Mouse (Mus musculus) adrenal gland, postnatal 4 days (tissue): ENCODE results near the gene Tmem252. TPM values are rescaled to one million over a fixed set of nuclear protein-coding genes. Genes with fewer than 3 reads are reported as not detected.
"Not testable (repeated sequence)": the region's sequence is repeated elsewhere in the genome, so short reads cannot be mapped to it uniquely, and the experiment has no call there.

Source experiments
- DNase-seq, 2 experiments: peaks; one replicate each; pipeline ENCODE4 v3.0.0; 2021 to 2022; ENCODE audit warnings: low spot score in 2 of 2, mixed read lengths in 2 of 2
- total RNA-seq, 2 experiments: library from RNA; stranded (reverse); gene quantifications; 2 replicates each; pipeline ENCODE4 v1.2.3; 2021

Tmem252 gene
- total RNA-seq, 2 experiments from 2014 or later: 0.25 to 0.50 TPM

DNA sequence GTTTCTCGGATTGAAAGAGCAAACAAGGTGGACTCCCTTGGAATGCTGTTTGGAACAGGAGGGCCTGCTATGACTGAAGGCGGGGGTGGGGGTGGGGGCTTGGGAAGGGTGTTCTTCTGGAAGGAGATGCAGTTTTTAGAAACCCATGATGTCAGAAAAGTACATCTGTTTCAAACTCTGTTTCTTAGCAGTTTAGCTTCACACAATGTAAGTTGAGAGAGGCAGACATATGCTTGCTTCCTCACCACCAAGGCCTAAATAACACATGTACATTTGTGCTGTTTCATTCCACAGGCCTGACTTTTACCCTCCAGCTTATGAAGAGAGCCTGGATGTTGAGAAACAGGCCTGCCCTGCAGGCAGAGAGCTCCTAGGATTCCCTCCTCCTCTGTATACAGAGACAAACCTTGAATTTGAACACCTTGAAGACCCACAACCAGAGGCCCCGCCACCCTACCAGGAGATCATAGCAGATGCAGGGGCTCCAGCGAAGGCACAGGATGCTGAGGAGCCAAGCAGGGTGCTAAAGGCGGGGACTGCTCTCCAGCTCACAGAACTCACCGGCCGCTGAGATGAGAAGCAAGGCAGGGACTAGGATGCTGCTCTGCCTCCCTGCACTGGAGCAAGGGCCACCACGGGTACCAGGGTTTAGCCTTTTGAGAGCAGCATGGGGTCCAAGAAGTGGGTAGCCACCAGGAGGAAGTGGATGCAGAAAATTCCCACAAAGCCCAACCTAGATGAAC lies 3.6 kb downstream of the Tmem252 start:
- DNase-seq: no peak

DNA sequence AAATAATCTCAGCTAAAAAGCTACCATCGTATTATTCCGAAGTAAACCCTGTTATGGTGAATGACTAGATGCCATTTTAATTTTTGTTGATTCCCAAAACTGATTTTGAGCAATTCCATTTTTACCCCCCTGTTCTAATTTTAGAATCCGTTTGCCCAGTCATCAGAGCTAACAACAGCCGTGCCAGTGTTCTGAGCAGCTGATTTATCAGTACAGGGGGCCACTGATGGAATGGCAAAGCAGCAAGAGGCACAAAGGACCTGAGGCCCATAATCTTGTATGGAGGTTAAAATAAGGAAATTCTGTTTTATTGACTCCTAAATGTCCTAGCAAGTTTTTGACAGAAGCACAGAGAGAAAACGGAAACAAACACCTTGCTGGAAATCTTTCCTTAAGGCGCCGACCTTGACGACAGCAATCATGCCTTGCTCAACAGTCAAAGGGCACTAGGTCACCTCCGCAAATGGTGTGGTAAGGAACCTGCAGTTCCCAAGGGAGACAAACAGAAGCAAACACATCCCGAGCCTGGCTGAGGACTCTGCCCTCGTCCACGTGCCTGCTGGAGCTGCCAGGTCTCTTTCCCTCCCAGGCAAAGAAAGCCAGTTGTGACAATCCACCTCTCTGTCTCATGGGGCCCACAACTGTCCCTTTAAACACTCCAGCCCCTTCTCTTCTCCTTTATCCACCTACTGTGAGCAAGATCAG lies 9.4 kb downstream of the Tmem252 start:
- DNase-seq: no peak

DNA sequence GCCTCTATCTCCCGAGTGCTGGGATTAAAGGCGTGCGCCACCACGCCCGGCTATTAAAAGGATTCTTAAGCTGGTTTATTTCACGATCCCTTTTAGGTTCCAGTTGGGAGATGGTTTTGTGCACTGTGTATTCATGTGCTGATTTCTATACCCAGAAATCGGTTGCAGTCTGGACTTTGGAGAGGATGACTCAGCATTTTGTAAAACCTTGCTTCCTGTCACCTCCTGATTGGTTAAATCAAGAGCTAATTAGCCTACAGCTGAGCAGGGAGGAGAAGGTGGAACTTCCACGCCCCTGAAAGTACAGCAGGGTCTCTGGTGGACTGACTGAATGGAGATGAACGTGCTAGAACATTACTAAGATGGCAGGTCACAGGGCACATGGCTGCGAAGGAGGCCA lies 12.6 kb downstream of the Tmem252 start:
- no peak for DNase-seq

DNA sequence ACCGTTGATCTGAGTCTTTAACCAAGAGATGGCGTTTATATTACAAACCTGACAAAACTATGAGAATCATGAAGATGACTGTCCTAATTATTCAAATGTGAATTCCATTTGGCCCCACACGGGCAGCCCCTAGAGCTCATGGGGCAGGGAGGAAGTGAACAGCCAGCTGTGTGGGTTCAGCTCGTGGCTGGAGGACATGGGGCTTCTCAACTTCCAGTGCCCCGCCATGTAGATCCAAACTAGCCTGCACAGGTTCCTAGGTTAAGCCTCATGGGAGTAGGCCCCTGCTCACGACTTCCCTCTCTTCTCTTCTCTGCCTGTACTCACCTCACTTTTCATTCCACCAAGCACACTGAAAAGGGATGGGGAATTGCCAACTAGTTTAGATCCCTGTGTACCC lies 14.5 kb downstream of the Tmem252 start:
- no peak for DNase-seq

DNA sequence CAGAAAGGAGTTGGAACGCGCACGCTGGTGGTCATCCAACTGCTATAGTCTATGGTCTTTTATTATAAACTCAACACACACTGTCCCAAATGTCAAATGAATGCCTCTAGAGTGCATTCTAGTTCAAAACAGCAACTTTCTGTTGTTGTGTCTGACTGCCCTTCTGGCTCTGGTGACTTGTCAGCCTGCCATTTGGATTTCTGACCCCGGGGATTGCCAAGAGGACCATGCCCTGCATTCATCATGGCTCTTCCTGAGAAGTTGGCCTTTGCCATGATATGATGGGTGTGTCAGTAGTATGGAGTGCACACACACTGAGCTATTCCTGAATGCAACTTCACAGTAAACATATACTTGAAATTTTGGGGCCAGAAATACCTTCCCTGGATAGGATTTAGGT lies 15.7 kb downstream of the Tmem252 start:
- no peak for DNase-seq

DNA sequence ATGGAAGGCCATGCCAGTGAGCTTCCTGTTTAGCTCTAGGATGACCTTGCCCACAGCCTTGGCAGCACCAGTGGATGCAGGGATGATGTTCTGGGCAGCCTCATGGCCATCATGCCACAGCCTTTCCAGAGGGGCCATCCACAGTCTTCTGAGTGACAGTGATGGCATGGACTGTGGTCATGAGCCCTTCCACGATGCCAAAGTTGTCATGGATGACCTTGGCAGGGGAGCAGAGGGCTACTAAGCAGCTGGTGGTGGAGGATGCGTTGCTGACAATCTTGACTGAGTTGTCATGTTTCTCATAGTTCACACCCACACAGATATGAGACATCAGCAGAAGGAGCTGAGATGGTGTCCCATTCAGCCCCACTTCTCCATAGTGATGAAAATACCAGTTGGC lies 18.9 kb downstream of the Tmem252 start:
- no peak for DNase-seq

DNA sequence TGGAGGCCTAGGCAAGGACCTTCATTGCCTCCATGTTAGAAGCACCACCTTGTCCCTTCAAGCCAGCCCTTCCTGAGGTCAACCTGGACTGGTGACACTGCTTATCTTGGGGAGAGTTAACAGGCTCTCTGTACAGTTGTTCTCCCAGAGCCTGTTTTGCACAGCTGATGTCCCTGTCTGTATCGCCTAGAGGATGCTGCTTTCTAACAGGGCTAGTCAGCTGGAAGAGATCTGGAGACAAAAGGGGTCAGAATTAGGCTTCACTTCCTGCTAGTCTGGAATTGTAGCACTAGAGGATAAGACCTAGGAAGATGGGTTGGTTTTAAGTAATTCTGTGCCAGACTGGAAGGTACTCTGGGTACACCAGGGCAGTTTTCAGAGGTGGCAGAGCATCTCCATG lies 24.1 kb downstream of the Tmem252 start:
- no peak for DNase-seq

DNA sequence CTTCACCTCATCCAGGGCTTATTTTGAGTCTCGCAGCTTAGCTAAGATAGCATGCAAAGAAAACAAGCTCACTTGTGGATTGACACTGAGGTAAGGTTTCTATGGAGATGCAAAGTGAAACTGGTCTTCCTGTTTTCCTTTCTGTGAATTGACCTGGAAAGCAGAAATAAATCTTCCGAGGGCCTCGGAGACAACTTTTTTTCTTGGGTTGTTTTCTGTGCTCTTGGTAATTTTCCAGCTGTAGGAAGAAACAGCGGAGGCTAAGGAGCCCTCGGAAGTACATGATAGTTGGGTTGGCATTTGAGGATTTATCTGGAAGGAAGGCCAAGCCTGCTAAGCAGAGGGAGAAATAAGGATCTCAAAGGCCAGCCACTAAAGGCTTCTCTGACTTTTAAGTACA lies 24.8 kb downstream of the Tmem252 start:
- DNase-seq: no peak

DNA sequence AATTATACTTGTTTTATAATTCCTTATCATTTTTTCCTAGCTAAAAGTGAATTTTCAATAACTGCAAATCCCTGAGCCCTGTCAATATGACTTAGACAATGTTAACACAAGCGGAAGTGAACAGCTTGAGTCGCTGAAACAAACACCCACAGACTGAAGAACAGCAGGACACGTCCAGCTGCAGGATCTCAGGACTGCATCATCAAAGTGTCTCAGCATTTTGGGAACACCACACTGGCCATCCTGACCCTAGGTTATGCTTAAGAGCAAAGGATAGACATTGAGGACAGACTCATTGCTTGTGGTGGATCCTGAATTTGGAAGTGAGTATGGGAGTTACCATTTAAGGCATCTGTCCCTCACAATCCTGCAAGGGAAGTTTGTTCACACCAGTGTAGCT lies 25.4 kb downstream of the Tmem252 start:
- DNase-seq: no peak

DNA sequence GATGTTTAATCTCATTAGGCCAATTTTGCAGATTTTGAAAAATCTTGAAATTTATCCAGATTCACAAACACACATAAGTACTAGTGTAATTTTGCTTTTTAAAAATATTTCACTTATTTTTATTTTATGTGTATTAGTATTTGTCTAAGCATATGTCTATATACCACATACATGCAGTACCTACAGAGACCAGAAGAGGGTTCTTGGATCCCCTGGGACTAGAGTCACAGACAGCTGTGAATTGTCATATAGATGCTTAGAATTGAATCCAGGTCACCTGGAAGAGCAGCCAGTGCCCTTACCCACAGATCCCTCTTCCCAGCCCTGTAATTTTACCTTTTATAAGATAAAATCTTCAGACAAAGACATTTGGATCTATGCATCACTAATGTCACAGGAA lies 26.1 kb downstream of the Tmem252 start:
- no peak for DNase-seq

DNA sequence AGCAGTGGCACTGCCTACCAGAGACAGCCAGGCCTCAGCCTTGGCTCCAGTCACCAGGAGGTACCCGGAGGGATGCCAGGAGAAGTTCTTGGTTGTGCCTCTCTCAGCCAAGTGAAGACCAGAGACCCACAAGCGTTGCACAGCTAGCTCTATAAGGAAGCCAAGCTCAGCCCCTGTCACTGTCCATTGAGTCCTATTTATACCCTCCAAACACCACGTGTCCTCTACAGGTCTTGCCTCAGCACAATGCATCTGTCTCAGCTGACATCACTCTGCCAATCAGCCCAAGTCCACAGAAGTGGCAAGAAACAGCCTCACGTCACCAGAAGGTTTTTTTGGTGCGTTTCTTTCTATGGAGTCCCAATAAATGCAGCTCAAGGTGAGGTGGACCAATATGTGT lies 26.9 kb downstream of the Tmem252 start:
- no peak for DNase-seq

DNA sequence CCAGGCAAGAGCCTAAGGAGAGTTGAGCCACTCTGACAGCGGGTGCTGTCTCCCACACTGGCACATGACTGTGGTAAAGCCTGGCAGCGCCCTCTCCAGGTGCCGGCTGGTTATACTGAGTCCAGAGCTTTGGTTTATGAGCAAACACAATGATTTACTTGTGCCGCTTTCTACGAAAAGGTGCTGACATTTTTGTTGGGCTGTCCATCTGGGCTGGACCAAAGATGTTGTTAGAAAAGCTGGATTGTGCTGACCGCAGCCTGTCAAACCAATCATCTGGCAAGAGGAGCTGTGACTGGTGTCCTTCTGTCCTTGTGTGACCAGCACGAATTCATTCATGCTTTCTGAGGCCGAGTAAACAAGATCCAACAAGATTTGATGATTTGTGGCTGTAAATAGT lies 27.9 kb downstream of the Tmem252 start:
- no peak for DNase-seq

DNA sequence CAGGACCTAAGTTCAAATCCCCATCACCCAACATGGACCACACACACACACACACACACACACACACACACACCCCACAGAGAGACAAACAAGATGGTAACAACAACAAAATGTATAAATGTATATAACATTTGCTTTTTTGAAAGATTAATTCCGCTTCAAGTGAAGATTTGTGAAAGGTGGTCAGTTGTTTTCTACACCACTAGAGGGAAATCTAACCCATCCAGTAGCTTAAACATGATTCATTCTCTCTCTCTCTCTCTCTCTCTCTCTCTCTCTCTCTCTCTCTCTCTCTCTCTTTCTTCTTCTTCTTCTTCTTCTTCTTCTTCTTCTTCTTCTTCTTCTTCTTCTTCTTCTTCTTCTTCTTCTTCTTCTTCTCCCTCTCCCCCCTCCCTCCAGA lies 29.4 kb downstream of the Tmem252 start:
- not testable (repeated sequence) for DNase-seq

DNA sequence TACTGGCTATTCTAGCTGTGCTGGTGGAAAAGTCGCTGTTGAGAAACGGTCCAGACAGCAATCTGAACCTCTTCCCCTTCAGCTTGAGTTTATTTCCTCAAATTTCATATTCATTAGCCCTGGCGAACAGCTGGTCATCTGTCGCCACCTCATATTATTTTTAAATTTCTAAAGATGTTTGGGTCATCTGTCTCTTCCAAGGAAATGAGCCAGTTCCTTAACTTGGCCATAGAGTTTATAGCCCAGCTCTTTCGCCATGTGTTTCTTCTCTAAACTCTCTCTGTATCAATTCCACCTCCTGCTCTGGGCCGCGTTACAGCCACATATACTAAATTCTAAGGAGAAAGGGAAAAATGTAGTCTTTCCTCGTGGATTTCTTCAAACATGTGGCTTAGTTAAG lies 29.9 kb downstream of the Tmem252 start:
- no peak for DNase-seq

DNA sequence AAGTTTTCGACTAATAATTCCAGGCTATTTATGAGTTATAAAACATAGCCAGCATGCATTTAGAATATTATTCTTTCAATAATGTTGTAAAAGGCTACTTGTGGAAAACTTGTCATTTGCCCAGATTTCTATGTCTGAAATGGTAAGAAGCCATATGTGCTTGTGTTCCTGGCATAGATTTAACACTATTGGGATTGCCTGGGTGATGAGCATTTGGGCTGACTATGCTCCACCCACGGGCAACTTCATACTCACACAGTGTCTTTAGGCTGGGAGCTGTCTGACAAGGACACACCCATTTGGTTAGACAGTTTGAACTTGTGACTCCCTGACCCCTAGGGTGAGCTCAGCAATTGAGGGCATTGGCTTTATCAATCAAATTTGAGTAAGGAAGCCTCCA lies 30.5 kb downstream of the Tmem252 start:
- no peak for DNase-seq

DNA sequence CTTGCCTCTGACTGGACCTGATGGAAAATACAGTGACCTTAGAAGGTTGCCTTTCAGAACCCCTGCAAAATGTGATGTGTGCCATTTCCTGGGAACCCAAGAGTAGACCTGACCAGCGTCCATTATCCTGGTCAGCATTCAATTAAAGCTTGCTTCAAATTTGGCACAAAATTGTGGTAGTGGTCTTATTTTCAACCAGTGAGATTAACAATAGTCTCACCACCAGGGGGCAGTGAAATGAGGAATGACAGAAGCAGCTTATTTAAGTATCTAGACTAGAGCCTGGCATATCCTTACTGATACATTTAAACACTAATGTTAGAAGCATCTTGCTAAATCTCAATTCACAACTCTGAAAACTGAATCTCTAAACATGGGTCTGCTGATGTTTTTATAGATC lies 31.6 kb downstream of the Tmem252 start:
- no peak for DNase-seq

DNA sequence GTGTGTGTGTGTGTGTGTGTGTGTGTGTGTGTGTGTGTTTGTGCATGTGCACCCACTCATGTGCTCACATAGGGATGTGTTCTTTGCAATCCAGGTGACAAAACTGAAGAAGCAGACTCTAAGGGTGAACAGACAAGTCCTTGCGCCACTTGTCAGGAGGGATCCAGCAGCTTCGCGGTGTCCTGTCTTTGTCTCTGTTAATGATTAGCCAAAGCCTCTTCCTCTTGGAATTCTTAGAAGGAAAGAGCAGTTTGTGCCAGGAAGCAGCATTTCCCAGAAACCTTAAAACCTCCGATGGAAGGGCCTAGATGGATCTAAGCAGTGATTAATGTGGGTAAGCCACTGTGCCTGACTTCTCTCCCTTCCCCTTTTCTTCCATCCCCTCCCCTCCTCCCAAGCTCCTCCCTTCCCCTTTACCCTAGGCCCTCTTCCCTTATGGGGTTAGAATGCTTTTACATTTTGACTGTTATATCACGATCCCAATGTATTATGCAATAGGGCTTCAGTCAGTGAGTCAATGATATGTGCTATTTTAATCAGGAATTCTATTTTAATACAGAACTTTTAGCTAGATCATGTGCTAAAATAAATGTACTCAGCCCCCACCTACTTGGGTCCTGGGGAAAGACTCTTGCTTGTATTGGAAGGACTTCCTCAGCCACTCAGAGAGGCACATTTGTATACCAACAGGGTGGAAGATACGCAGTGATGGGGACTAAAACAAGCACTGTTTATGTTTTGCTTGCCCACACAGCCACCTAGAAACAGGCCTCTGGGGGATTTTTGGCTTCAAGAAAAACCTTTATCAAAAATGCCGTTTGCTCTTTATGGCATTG lies 33.5 kb downstream of the Tmem252 start:
- no peak for DNase-seq

DNA sequence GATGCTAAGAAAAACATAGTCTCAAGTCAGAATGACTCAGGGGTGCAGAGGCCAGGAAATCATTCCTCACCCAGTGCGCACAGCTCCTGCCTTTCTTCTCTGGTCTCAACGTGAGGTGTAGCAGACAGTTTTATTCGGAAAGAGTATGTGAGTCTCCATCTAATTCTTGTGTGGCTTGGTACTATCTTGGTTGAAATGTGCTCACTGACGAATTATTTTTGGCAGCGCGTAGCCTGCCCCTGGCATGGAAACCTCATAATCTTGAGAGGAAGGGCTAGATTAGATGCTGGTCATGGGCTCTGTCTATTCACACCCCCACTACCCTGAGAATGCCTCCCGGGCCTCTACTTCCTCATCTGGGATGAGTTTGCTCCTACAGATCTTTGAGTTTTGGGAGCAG lies 34.2 kb downstream of the Tmem252 start:
- DNase-seq: no peak

DNA sequence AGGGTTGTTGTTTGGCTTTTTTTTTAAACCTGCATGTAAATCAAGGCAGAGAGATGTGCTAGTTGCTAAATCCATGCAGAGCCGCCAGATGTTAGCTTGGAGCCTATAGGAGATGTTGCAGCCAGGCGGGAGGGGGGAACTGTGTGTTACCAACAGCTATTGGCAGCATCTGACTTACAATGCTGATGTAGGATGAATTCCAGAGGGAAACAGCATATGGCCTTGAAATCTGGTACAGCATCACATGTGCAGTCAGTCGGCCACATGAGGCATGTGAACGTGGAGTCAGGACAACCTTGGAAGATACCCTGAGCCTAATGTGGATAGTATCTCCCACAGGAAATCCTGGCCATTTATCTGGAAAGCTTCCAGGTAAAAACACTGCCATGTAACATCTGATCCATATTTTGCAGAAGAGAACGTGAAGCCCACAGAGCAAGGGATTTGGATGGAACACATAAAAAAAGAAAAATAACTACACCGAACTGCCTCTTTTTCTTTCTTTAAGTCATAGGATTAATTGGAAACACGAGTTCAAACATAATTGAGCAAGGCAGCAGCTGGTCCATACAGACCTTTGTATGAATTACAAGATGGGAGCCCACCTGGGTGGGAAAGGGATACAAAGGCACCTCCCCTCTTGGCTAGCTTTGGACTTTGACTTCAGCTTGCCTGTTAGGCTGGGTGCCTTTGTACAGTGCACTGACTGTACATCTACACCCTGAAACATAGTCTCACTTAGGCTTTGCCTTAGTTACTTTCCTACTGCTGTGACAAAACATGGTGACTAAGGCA lies 42.7 kb downstream of the Tmem252 start:
- no peak for DNase-seq

DNA sequence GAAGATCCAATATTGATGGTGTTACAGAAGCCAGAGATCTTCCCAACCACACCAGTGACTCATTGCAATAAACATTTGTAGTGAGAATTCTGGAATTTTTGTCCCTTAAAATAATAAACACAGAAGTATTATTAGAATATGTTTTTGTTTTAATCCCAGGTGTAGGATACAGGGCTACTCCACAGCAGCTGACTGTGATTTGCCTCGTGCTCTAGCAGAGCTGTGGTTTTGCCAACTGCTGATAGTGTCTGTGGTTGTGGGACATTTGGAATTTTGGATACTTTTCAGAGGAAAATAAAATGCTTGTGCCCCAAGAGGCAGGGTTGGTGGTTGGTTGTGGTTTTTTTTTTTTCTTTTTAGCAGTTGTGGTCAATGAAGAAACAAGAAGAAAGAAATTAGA lies 44.2 kb downstream of the Tmem252 start:
- no peak for DNase-seq

DNA sequence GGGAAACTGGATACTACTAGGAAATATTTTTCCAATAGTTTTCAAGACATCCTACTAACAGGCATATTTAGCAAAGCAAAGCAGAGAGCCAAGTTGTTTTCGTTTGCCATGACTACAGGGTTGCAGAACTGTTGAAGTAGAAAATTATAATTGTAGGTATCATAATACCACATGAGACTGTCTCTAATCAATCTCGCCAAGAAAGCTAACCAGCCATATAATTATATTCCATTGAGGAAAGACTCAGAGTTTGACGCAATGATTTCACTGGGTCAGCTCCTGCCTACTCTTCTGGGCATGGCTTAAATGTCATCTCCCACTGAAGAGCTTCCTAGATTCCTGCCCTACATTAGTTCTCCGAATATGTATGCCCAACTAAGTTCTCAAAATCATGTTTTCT lies 45.7 kb downstream of the Tmem252 start:
- no peak for DNase-seq
